Mouse (Mus musculus): ENCODE results near the gene 0610030E20Rik. TPM values are rescaled to one million over a fixed set of nuclear protein-coding genes. Genes with fewer than 3 reads are reported as not detected.
A peak's percentile ranks its signal among the peaks of the same experiment; 100 is the strongest.

Gene 0610030E20Rik
- polyA plus RNA-seq, 1 experiment from 2014 or later = 28.3 TPM

DNA sequence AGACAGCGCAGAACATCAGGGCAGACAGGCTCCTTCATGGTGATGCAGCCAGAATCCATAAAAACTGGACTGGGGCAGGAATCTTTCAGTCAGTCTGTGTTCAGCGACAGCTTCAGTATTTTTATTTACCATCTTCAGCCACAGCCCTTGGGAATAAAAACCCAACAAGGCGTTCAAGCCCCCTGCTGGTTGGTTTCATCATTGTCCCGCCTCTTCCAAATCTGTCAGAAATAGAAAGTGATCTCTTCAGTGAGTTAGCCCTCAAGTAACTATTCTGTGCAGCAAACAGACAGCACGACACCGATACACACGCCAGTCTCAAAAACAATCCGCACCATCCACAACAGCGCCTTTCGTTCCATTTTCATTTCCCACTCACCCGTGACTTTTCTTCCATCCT is 28.1 kb upstream of the 0610030E20Rik start:
- Histone ChIP-seq H3K4me1 (ENCODE audit: insufficient read depth, low read length) (peaks cover 3% of the 10 kb centered on the region; the same call in 1 of the 2 replicates), H3K27ac (ENCODE audit: low read length) (no peak overlapping the region), H3K9me3 (ENCODE audit: low read length) (no peaks in the 10 kb centered on the region), H3K9ac (replicated peaks; ENCODE audit: low read length) (no peak overlapping the region), H3K27me3 (ENCODE audit: insufficient read depth, low read length) (no peaks in the 10 kb centered on the region), H3K36me3 (ENCODE audit: insufficient read depth, low read length) (peaks cover 48% of the 10 kb centered on the region), H3K4me2 (replicated peaks; ENCODE audit: low read depth, low read length) (no peak overlapping the region), H3K4me3 (ENCODE audit: low read length) (no peak overlapping the region)
- 78% methylated on average over 11 of the region's 11 CpGs for WGBS
- no peak for ATAC-seq (ENCODE audit: low FRiP score, low TSS enrichment)

GRCm38 (mm10) chr6:72322936-72323335 is 24.2 kb upstream of the 0610030E20Rik start:
- no peak for ATAC-seq (ENCODE audit: low FRiP score, low TSS enrichment)
- H3K27me3 ChIP-seq (ENCODE audit: insufficient read depth, low read length) = no peaks in the 10 kb centered on the region
- H3K4me2 ChIP-seq (replicated peaks; ENCODE audit: low read depth, low read length) = no peak overlapping the region
- no peak overlapping the region for H3K4me3 ChIP-seq (ENCODE audit: low read length)
- H3K9me3 ChIP-seq (ENCODE audit: low read length) = no peaks in the 10 kb centered on the region
- no peak overlapping the region for H3K27ac ChIP-seq (ENCODE audit: low read length)
- H3K4me1 ChIP-seq (ENCODE audit: insufficient read depth, low read length) = no peaks in the 10 kb centered on the region
- peaks cover 72% of the 10 kb centered on the region for H3K36me3 ChIP-seq (ENCODE audit: insufficient read depth, low read length)
- 97% methylated on average over 3 of the region's 3 CpGs for WGBS
- no peak overlapping the region for H3K9ac ChIP-seq (replicated peaks; ENCODE audit: low read length)

GRCm38 (mm10) chr6:72323786-72324508 is 23.2 kb upstream of the 0610030E20Rik start:
- Histone ChIP-seq H3K27me3 (ENCODE audit: insufficient read depth, low read length) (no peaks in the 10 kb centered on the region), H3K4me3 (ENCODE audit: low read length) (no peak overlapping the region), H3K9ac (replicated peaks; ENCODE audit: low read length) (no peak overlapping the region), H3K36me3 (ENCODE audit: insufficient read depth, low read length) (peaks cover 75% of the 10 kb centered on the region), H3K9me3 (ENCODE audit: low read length) (no peaks in the 10 kb centered on the region), H3K27ac (ENCODE audit: low read length) (no peak overlapping the region), H3K4me1 (ENCODE audit: insufficient read depth, low read length) (no peaks in the 10 kb centered on the region), H3K4me2 (replicated peaks; ENCODE audit: low read depth, low read length) (no peak overlapping the region)
- no peak for ATAC-seq (ENCODE audit: low FRiP score, low TSS enrichment)
- 84% methylated on average over 6 of the region's 6 CpGs for WGBS

GRCm38 (mm10) chr6:72326274-72326673 is 20.8 kb upstream of the 0610030E20Rik start:
- H3K4me2 ChIP-seq (replicated peaks; ENCODE audit: low read depth, low read length) = no peak overlapping the region
- no peaks in the 10 kb centered on the region for H3K4me1 ChIP-seq (ENCODE audit: insufficient read depth, low read length)
- no peaks in the 10 kb centered on the region for H3K27me3 ChIP-seq (ENCODE audit: insufficient read depth, low read length)
- no peak overlapping the region for H3K27ac ChIP-seq (ENCODE audit: low read length)
- H3K9me3 ChIP-seq (ENCODE audit: low read length) = no peaks in the 10 kb centered on the region
- ATAC-seq (ENCODE audit: low FRiP score, low TSS enrichment) = no peak
- H3K4me3 ChIP-seq (ENCODE audit: low read length) = no peak overlapping the region
- peaks cover 65% of the 10 kb centered on the region for H3K36me3 ChIP-seq (ENCODE audit: insufficient read depth, low read length)
- no peak overlapping the region for H3K9ac ChIP-seq (replicated peaks; ENCODE audit: low read length)
- 71% methylated on average over 6 of the region's 6 CpGs for whole genome bisulfite sequencing

DNA sequence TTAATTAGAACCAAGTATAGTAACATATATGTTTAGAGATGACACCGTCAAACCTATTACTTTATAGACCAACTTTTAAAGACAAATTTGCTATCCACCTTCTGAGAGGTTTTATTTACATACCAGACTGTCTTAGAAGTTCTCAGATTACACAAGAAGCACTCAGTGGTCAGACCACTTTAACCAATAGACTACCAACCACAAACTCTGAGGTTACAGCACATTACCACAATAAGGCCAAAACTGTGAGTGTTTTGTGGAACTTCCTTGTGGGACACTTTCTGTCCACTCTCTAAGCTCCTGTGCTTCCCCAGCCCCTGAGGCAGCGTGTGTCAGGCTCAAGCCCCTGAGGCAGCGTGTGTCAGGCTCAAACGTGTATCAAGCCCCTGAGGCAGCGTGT is 18.1 kb upstream of the 0610030E20Rik start:
- Histone ChIP-seq H3K9ac (replicated peaks; ENCODE audit: low read length) (no peak overlapping the region), H3K9me3 (ENCODE audit: low read length) (no peaks in the 10 kb centered on the region), H3K36me3 (ENCODE audit: insufficient read depth, low read length) (peaks cover 68% of the 10 kb centered on the region), H3K4me3 (ENCODE audit: low read length) (no peak overlapping the region), H3K27ac (ENCODE audit: low read length) (no peak overlapping the region), H3K4me2 (replicated peaks; ENCODE audit: low read depth, low read length) (no peak overlapping the region), H3K27me3 (ENCODE audit: insufficient read depth, low read length) (no peaks in the 10 kb centered on the region), H3K4me1 (ENCODE audit: insufficient read depth, low read length) (no peaks in the 10 kb centered on the region)
- 92% methylated on average over 5 of the region's 5 CpGs for WGBS
- no peak for ATAC-seq (ENCODE audit: low FRiP score, low TSS enrichment)

DNA sequence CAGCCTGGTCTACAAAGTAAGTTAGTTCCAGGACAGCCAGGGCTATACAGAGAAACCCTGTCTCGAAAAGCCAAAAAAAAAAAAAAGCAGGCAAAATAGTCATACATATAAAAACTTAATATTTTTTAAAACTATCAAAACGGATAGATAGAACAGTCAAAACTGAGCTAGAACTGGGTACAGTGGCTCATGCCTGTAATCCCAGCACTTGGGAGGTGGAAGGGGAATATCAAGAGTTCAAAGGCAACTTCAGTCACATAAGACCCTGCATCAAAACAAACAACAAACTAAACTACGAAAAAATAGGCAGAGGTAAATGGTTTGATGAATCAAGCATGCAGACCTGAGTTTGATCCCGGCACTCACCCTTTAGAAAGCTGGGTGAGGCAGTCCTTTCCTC is 17.0 kb upstream of the 0610030E20Rik start:
- no peak overlapping the region for H3K4me3 ChIP-seq (ENCODE audit: low read length)
- H3K4me2 ChIP-seq (replicated peaks; ENCODE audit: low read depth, low read length) = no peak overlapping the region
- 93% methylated on average over 4 of the region's 4 CpGs for WGBS
- H3K9ac ChIP-seq (replicated peaks; ENCODE audit: low read length) = no peak overlapping the region
- no peaks in the 10 kb centered on the region for H3K27me3 ChIP-seq (ENCODE audit: insufficient read depth, low read length)
- no peak for ATAC-seq (ENCODE audit: low FRiP score, low TSS enrichment)
- H3K9me3 ChIP-seq (ENCODE audit: low read length) = no peaks in the 10 kb centered on the region
- H3K27ac ChIP-seq (ENCODE audit: low read length) = no peak overlapping the region
- H3K4me1 ChIP-seq (ENCODE audit: insufficient read depth, low read length) = no peaks in the 10 kb centered on the region
- peaks cover 61% of the 10 kb centered on the region for H3K36me3 ChIP-seq (ENCODE audit: insufficient read depth, low read length)

DNA sequence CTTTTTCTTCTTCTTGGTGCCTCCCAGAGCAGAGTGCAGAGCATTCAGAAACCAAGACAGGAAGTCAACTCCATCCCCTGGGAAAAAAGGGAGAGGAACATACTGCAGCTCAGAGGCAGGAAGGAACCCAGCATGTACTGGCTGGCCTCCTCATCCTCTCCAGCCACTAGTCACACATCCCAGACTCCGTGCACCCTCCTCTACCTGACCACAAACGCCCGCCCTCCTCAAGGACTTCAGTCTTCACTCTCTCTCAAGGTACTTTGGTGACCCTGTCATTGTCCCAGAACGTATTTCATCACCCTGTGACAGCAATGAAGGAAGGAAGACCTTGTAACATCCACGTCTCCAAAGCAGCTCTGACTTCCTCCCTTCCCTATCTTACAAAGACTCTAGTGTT is 14.0 kb upstream of the 0610030E20Rik start:
- Histone ChIP-seq H3K36me3 (ENCODE audit: insufficient read depth, low read length) (peaks cover 62% of the 10 kb centered on the region), H3K4me2 (replicated peaks; ENCODE audit: low read depth, low read length) (no peak overlapping the region), H3K4me1 (ENCODE audit: insufficient read depth, low read length) (no peaks in the 10 kb centered on the region), H3K9ac (replicated peaks; ENCODE audit: low read length) (no peak overlapping the region), H3K27me3 (ENCODE audit: insufficient read depth, low read length) (no peaks in the 10 kb centered on the region), H3K27ac (ENCODE audit: low read length) (no peak overlapping the region), H3K9me3 (ENCODE audit: low read length) (no peaks in the 10 kb centered on the region), H3K4me3 (ENCODE audit: low read length) (no peak overlapping the region)
- ATAC-seq (ENCODE audit: low FRiP score, low TSS enrichment) = no peak
- WGBS = 68% methylated on average over 5 of the region's 5 CpGs

DNA sequence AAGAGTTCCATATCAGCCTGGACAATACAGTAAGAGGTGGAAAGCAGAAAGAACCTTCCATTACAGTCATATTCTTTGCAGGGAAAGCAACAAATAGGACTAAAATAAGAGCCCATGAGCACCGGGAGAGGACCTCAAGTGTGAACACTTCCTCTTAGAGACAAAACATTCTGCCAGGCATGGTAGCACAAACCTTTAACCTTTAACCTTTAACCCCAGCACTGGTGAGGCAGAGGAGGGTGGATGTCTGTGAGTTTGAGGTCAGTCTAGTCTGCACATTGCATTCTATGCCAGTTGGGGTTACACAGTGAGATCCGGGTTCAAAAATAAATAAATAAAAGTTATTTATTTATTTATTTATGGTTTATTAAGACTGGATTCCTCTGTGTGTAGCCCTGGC is 6.6 kb upstream of the 0610030E20Rik start:
- no peak for ATAC-seq (ENCODE audit: low FRiP score, low TSS enrichment)
- no peak overlapping the region for H3K27ac ChIP-seq (ENCODE audit: low read length)
- H3K4me3 ChIP-seq (ENCODE audit: low read length) = no peak overlapping the region
- WGBS = 55% methylated on average over 2 of the region's 2 CpGs
- no peaks in the 10 kb centered on the region for H3K27me3 ChIP-seq (ENCODE audit: insufficient read depth, low read length)
- peaks cover 12% of the 10 kb centered on the region for H3K4me1 ChIP-seq (ENCODE audit: insufficient read depth, low read length)
- no peak overlapping the region for H3K9ac ChIP-seq (replicated peaks; ENCODE audit: low read length)
- H3K36me3 ChIP-seq (ENCODE audit: insufficient read depth, low read length) = peaks cover 31% of the 10 kb centered on the region
- no peak overlapping the region for H3K4me2 ChIP-seq (replicated peaks; ENCODE audit: low read depth, low read length)
- no peaks in the 10 kb centered on the region for H3K9me3 ChIP-seq (ENCODE audit: low read length)

- H3K4me1 ChIP-seq (ENCODE audit: insufficient read depth, low read length) = peaks cover 30% of the 10 kb centered on the region
- peak overlapping the region; percentile 29; the same call in 1 of the 2 replicates for H3K27ac ChIP-seq (ENCODE audit: low read length)
- peaks cover 11% of the 10 kb centered on the region; the same call in 1 of the 2 replicates for H3K36me3 ChIP-seq (ENCODE audit: insufficient read depth, low read length)
- H3K27me3 ChIP-seq (ENCODE audit: insufficient read depth, low read length) = no peaks in the 10 kb centered on the region
- H3K9me3 ChIP-seq (ENCODE audit: low read length) = no peaks in the 10 kb centered on the region
- no peak for ATAC-seq (ENCODE audit: low FRiP score, low TSS enrichment)
- under 1% methylated on average over 36 of the region's 42 CpGs for WGBS
- H3K9ac ChIP-seq (replicated peaks; ENCODE audit: low read length) = peak overlapping the region; percentile 85
- H3K4me2 ChIP-seq (replicated peaks; ENCODE audit: low read depth, low read length) = peak overlapping the region; percentile 95
- H3K4me3 ChIP-seq (ENCODE audit: low read length) = peak overlapping the region; percentile 79
Measured at GRCm38 (mm10) chr6:72344396-72345073, 2.6 kb upstream of the 0610030E20Rik start.

DNA sequence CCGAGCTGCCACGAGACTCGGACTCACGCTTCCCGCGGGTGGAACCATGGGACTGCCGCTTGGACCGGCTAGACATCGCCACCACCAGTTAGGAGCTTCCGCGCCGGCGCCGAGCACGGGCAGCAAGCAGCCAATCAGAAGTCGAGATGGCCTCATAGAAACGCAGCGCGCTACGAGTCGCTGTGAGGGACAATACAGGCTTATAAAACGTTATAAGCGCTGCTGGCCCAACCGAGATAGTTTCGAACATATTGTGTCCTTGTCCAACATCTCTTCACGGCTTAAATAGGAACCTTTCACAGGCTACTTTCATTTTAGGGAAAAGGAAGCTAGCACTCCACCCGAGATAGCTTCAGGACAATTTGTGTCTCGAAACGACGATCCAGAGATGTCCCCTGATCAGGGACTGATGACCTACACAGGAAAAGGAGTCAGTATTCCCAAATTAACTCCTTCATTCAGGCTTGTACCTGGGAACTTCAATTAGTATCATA is 2.0 kb upstream of the 0610030E20Rik start, which contains the start of gene Usp39:
Usp39 (minus strand) TSS at position 111 of the 494 bp plus-strand sequence.
- H3K9me3 ChIP-seq (ENCODE audit: low read length) = no peaks in the 10 kb centered on the region
- under 1% methylated on average over 30 of the region's 30 CpGs for WGBS
- peaks cover 16% of the 10 kb centered on the region; the same call in 1 of the 2 replicates for H3K36me3 ChIP-seq (ENCODE audit: insufficient read depth, low read length)
- no peaks in the 10 kb centered on the region for H3K27me3 ChIP-seq (ENCODE audit: insufficient read depth, low read length)
- peak within 1 kb of the TSS; percentile 79 for H3K4me3 ChIP-seq (ENCODE audit: low read length)
- peak; percentile 55; the same call in 1 of the 2 replicates for ATAC-seq (ENCODE audit: low FRiP score, low TSS enrichment)
- H3K4me1 ChIP-seq (ENCODE audit: insufficient read depth, low read length) = peaks cover 30% of the 10 kb centered on the region
- H3K4me2 ChIP-seq (replicated peaks; ENCODE audit: low read depth, low read length) = peak within 1 kb of the TSS; percentile 95
- peak within 1 kb of the TSS; percentile 29; the same call in 1 of the 2 replicates for H3K27ac ChIP-seq (ENCODE audit: low read length)
- H3K9ac ChIP-seq (replicated peaks; ENCODE audit: low read length) = peak within 1 kb of the TSS; percentile 85

Data from kidney, embryonic 16.5 days (tissue).